Comparison of ENCODE assay signal across 22 mouse cellular contexts in genomic region chr2:131242180-131242579, GRCm38 (mm10).
"Had no signal": no experiment of that assay in that cellular context is flagged by ENCODE, and none has a peak within 500 bp of the region (broad histone marks: within the 10 kb centered on the region; RNA-seq: fewer than 3 reads in every experiment).

No protein-coding gene starts in this region.

- H3K9ac ChIP-seq: intestine, embryonic 15.5 days; kidney, embryonic 15.5 days; lung, embryonic 15.5 days; midbrain, embryonic 13.5 days; neural tube, embryonic 13.5 days; stomach, embryonic 15.5 days had no signal

- H3K4me3 ChIP-seq: intestine, embryonic 15.5 days; kidney, embryonic 15.5 days; left cerebral cortex, adult 2 months; lung, embryonic 15.5 days; midbrain, embryonic 10.5 days; midbrain, embryonic 13.5 days; myocyte; neural tube, embryonic 13.5 days; stomach, embryonic 15.5 days had no signal

- H3K27ac ChIP-seq: intestine, embryonic 15.5 days; kidney, embryonic 15.5 days; left cerebral cortex, adult 2 months; lung, embryonic 15.5 days; midbrain, embryonic 10.5 days; midbrain, embryonic 13.5 days; neural tube, embryonic 13.5 days; stomach, embryonic 15.5 days had no signal

- ATAC-seq: intestine, embryonic 15.5 days; midbrain, embryonic 13.5 days; midbrain, embryonic 16.5 days had no signal

- H3K9me3 ChIP-seq: intestine, embryonic 15.5 days; kidney, embryonic 15.5 days; lung, embryonic 15.5 days; midbrain, embryonic 10.5 days; midbrain, embryonic 13.5 days; neural tube, embryonic 13.5 days; stomach, embryonic 15.5 days had no signal

- H3K4me1 ChIP-seq: intestine, embryonic 15.5 days; kidney, embryonic 15.5 days; lung, embryonic 15.5 days; midbrain, embryonic 10.5 days; midbrain, embryonic 13.5 days; neural tube, embryonic 13.5 days; stomach, embryonic 15.5 days had no signal

- DNase-seq: kidney, adult 11 months; kidney, adult 8-10 months; kidney, postnatal 10 days; kidney, postnatal 36 days; layer of hippocampus, postnatal 36 days; lung, adult 18-20 months; lung, postnatal 10 days; lung, postnatal 36 days; right cerebral cortex, postnatal 14 days; right cerebral cortex, postnatal 4 days; spleen, adult 18-20 months; thymus, postnatal 25 days had no signal

- H3K4me2 ChIP-seq: intestine, embryonic 15.5 days; kidney, embryonic 15.5 days; lung, embryonic 15.5 days; midbrain, embryonic 13.5 days; neural tube, embryonic 13.5 days; stomach, embryonic 15.5 days had no signal

- H3K27me3 ChIP-seq: intestine, embryonic 15.5 days; kidney, embryonic 15.5 days; lung, embryonic 15.5 days; midbrain, embryonic 13.5 days; neural tube, embryonic 13.5 days; stomach, embryonic 15.5 days had no signal
